Mouse (Mus musculus) heart, embryonic 13.5 days (tissue): ENCODE results near the gene Dcdc2c. TPM values are rescaled to one million over a fixed set of nuclear protein-coding genes. Genes with fewer than 3 reads are reported as not detected.

ENCODE experiments used
- polyA plus RNA-seq: library from polyadenylated mRNA; unstranded; fragments of >200 nt; fragmentation: Nextera tagmentation; extraction: Ambion mirVana; gene quantifications from 2 replicates; pipeline ENCODE4 v1.2.1, GENCODE M21; 2015

The Dcdc2c gene
- polyA plus RNA-seq, 1 experiment from 2014 or later, result not detected

Other genes starting within 250 kb of the Dcdc2c start
- gene Allc, start 30.1 kb upstream of the Dcdc2c start, polyA plus RNA-seq, result not detected in 2 replicates
- gene Colec11, start 71.0 kb upstream of the Dcdc2c start, polyA plus RNA-seq, result 7.8 and 7.9 TPM in 2 replicates
- gene Rps7, start 83.6 kb upstream of the Dcdc2c start, polyA plus RNA-seq, result 394 and 428 TPM in 2 replicates
- 19.0 and 19.6 TPM in 2 replicates for gene Rnaseh1, start 97.2 kb upstream of the Dcdc2c start, polyA plus RNA-seq
- 44.3 TPM in 2 replicates for gene Adi1, start 122.8 kb upstream of the Dcdc2c start, polyA plus RNA-seq
- 29.5 and 30.5 TPM in 2 replicates for gene Trappc12, start 198.1 kb upstream of the Dcdc2c start, polyA plus RNA-seq
- 20.5 and 24.8 TPM in 2 replicates for gene Eipr1, start 199.4 kb upstream of the Dcdc2c start, polyA plus RNA-seq